Mouse (Mus musculus) heart, embryonic 12.5 days (tissue): ENCODE data around the gene Gm3139. TPM values are rescaled to one million over a fixed set of nuclear protein-coding genes. Genes with fewer than 3 reads are reported as not detected.
"Not testable (repeated sequence)": the region's sequence is repeated elsewhere in the genome, so short reads cannot be mapped to it uniquely, and the experiment has no call there.

Experiments used
- ATAC-seq: fragments of 200-750 bp; cut with Nextera tagmentation; 2 replicates; pipeline ENCODE4 v1.8.0; 2017; ENCODE audit warnings: moderate TSS enrichment, moderate library complexity; ENCODE audit not compliant: insufficient number of reproducible peaks, low FRiP score
- H3K27ac ChIP-seq: fragments of 300-500 bp; sonication (generic); 2 replicates; pipeline ENCODE4 v1.5.1; 2016; ENCODE audit warnings: mild to moderate bottlenecking, moderate library complexity; ENCODE audit not compliant: poor library complexity, severe bottlenecking
- H3K27me3 ChIP-seq: fragments of 300-500 bp; sonication (generic); replicated peaks from 2 replicates; pipeline ENCODE4 v1.6.1; 2016; ENCODE audit warnings: mild to moderate bottlenecking, moderate library complexity
- H3K36me3 ChIP-seq: fragments of 300-500 bp; sonication (generic); 2 replicates; pipeline ENCODE4 v1.6.1; 2016; ENCODE audit warnings: mild to moderate bottlenecking, moderate library complexity
- H3K4me1 ChIP-seq: fragments of 300-500 bp; sonication (generic); replicated peaks from 2 replicates; pipeline ENCODE4 v1.6.1; 2016; ENCODE audit warnings: mild to moderate bottlenecking
- H3K4me2 ChIP-seq: fragments of 300-500 bp; sonication (generic); 2 replicates; pipeline ENCODE4 v1.6.1; 2016; ENCODE audit warnings: mild to moderate bottlenecking, moderate library complexity
- H3K4me3 ChIP-seq: fragments of 300-500 bp; sonication (generic); 2 replicates; pipeline ENCODE4 v1.5.1; 2016; ENCODE audit warnings: mild to moderate bottlenecking
- H3K9ac ChIP-seq: fragments of 300-500 bp; sonication (generic); 2 replicates; pipeline ENCODE4 v1.6.1; 2016; ENCODE audit warnings: mild to moderate bottlenecking, moderate library complexity
- H3K9me3 ChIP-seq: fragments of 300-500 bp; sonication (generic); replicated peaks from 2 replicates; pipeline ENCODE4 v1.6.1; 2016; ENCODE audit warnings: mild to moderate bottlenecking, moderate library complexity
- WGBS: fragments of 180-500 bp; shearing (Covaris S2); methylation state at CpG from one replicate; pipeline ENCODE4 v1.1.7; 2016; 5-methylcytosine and 5-hydroxymethylcytosine counted together
- polyA plus RNA-seq: library from polyadenylated mRNA; unstranded; fragments of >200 nt; fragmentation: Nextera tagmentation; extraction: Ambion mirVana; gene quantifications from 2 replicates; pipeline ENCODE4 v1.2.1, GENCODE M21; 2016

The Gm3139 gene
- not detected in 2 replicates for polyA plus RNA-seq

DNA sequence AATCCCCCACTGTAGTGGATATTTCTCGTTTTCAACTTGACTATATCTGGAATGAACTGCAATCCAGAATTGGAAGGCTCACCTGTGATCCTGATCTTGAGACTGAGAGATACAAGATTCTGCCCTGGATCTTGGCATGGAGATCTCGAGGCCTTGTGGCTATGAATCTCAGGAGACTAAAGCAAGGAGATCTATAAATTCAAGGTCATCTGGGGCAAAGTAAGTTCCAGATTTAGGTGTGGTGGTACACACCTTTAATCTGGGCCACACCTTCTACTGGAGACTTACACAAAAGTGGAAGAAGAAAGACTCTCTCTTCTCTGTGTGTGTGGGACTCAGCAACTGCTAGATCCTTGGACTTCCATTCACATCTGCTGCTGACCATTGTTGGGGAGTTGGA, at the start of gene Gm3139:
TSS of gene Gm3139 (plus strand) at position 301 of the 400 bp plus-strand sequence.
- not testable (repeated sequence) for ATAC-seq, H3K4me1 ChIP-seq, H3K4me3 ChIP-seq, H3K9ac ChIP-seq, H3K27me3 ChIP-seq, H3K36me3 ChIP-seq, H3K9me3 ChIP-seq, H3K27ac ChIP-seq, H3K4me2 ChIP-seq
- no CpG with 5 or more reads among the region's 2 CpGs for WGBS

Other genes with a start within 250 kb of the Gm3139 start
- not detected in 2 replicates for gene A430089I19Rik, start 219.5 kb upstream of the Gm3139 start, polyA plus RNA-seq
- not detected in 2 replicates for gene Gm6502, start 211.9 kb upstream of the Gm3139 start, polyA plus RNA-seq
- gene AA792892, start 186.5 kb upstream of the Gm3139 start, polyA plus RNA-seq: not detected in 2 replicates
- not detected in 2 replicates for gene Gm7682, start 80.5 kb upstream of the Gm3139 start, polyA plus RNA-seq
- not detected in 2 replicates for gene Gm3147, start 90.1 kb downstream of the Gm3139 start, polyA plus RNA-seq
- gene Gm6509, start 97.7 kb downstream of the Gm3139 start, polyA plus RNA-seq: not detected in 2 replicates
- gene Gm6205, start 122.1 kb downstream of the Gm3139 start, polyA plus RNA-seq: not detected in 2 replicates